Mouse (Mus musculus) lung, adult 2 months (tissue): ENCODE results near the gene Gm45711.
A peak's percentile ranks its signal among the peaks of the same experiment; 100 is the strongest.

Experiments used
- CTCF ChIP-seq: fragments of 200-500 bp; IDR thresholded peaks from 2 replicates; pipeline ENCODE4 v1.5.1; 2011; ENCODE audit warnings: mild to moderate bottlenecking, low read length, control low read depth; ENCODE audit not compliant: insufficient read depth
- POLR2A ChIP-seq: fragments of 200-500 bp; IDR thresholded peaks from 2 replicates; pipeline ENCODE4 v1.6.1; 2011; ENCODE audit warnings: low read depth, mild to moderate bottlenecking, control low read depth, low read length, borderline replicate concordance; ENCODE audit errors: extremely low read depth

DNA sequence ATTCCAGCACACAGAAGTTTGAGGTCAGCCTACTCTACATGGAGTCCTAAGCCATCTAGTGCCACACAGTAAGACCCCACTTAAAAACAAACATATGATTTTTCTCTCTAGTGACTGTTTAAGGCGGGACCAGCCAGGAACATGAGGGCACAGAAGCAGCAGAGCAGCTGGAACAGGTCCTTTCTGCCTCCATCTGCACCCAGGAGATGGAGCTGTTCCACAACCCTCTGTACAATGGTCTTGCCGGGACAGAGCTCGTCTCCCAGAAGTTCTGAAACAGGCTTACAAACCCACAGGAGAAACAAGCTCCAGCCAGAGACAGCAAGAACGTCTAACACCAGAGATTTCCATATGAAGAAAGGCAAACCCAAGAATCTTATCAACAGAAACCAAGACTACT, 3.4 kb upstream of the Gm45711 start:
- TF ChIP-seq POLR2A, result no peak
- peak; percentile 70 for TF ChIP-seq CTCF
